Mouse (Mus musculus): ENCODE results near the gene Serpina11. TPM values are rescaled to one million over a fixed set of nuclear protein-coding genes. Genes with fewer than 3 reads are reported as not detected.

Serpina11 gene
- not detected in 2 replicates for polyA plus RNA-seq (2014; fragmentation: Nextera tagmentation; extraction: Ambion mirVana)

DNA sequence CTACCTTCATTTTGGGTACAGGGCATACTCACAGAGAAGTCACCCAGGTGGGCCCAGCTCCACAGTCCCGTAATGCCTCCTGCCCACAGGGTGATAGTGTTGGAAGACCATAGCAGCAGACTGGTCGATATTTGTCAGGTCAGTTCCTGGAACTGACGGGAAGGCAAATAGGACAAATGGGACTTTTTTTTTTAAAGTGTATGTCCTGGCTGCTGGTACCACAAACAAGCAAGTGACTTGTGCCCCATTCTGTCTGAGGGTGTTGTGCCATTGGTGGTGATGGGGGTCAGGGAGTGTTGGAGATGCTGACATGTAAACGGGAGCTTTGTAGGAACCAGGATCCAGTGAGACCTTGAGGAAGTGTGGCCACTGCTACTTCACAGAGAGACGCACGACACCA is at the start of gene Serpina11:
Gene Serpina11 (minus strand): TSS at position 101 of the 400 bp plus-strand sequence.
- Histone ChIP-seq H3K27ac (ENCODE audit: low read length) (no peak within 1 kb of the TSS), H3K4me2 (replicated peaks; ENCODE audit: low read depth, low read length) (no peak within 1 kb of the TSS), H3K36me3 (ENCODE audit: control insufficient read depth, insufficient read depth, low read length) (no peaks in the 10 kb centered on the region), H3K27me3 (ENCODE audit: control insufficient read depth, insufficient read depth, low read length) (no peaks in the 10 kb centered on the region), H3K9me3 (ENCODE audit: control insufficient read depth, low read depth, low read length) (no peaks in the 10 kb centered on the region), H3K9ac (replicated peaks; ENCODE audit: low read depth, low read length) (no peak within 1 kb of the TSS), H3K4me1 (ENCODE audit: control insufficient read depth, insufficient read depth, low read length) (no peaks in the 10 kb centered on the region), H3K4me3 (ENCODE audit: low read depth, low read length) (no peak within 1 kb of the TSS)
- ATAC-seq (ENCODE audit: insufficient number of reproducible peaks, insufficient read depth, low FRiP score, low read depth) = no peak
- WGBS = 86% methylated on average over 6 of the region's 6 CpGs

DNA sequence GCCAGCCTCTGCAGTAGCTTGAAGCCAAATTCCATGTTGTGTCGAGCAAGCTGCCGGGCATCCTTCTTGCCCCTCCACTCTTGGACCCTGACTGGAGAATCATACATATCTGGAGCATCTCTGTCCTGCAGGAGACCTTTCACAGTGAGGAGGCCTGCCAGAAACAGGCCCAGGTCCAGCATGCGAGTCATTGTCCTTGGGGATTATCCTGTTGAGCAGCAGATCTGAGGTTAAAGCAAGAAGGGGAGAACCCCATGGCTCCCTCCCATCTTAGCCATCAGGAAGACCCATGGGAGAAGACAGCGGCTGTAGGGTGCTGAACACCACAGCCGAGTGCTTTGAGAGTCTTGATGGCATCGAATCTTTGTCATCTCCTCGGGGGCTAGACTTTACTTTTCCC is 48.4 kb upstream of the Serpina11 start:
- Histone ChIP-seq H3K4me1 (ENCODE audit: control insufficient read depth, insufficient read depth, low read length) (no peaks in the 10 kb centered on the region), H3K4me2 (replicated peaks; ENCODE audit: low read depth, low read length) (no peak overlapping the region), H3K27ac (ENCODE audit: low read length) (no peak overlapping the region), H3K36me3 (ENCODE audit: control insufficient read depth, insufficient read depth, low read length) (no peaks in the 10 kb centered on the region), H3K27me3 (ENCODE audit: control insufficient read depth, insufficient read depth, low read length) (no peaks in the 10 kb centered on the region), H3K9me3 (ENCODE audit: control insufficient read depth, low read depth, low read length) (no peaks in the 10 kb centered on the region), H3K4me3 (ENCODE audit: low read depth, low read length) (no peak overlapping the region), H3K9ac (replicated peaks; ENCODE audit: low read depth, low read length) (no peak overlapping the region)
- ATAC-seq (ENCODE audit: insufficient number of reproducible peaks, insufficient read depth, low FRiP score, low read depth) = no peak
- 91% methylated on average over 7 of the region's 7 CpGs for WGBS

DNA sequence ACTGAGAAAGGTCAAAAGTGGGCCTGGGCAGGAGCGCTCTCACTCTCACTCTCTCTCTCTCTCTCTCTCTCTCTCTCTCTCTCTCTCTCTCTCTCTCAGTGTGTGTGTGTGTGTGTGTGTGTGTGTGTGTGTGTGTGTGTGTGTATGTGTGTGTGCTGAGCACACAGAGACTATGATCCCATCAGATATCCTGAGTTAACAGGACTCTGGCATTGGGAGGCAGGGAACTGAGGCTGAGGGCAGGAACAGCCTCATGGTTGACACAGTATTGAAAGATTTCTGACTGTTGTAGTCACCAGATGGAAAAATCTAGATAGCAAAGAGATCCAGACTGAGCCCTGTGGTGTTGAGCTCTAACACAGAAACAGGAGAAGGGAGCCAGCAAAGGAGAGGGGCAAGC is 44.0 kb upstream of the Serpina11 start:
- Histone ChIP-seq H3K27ac (ENCODE audit: low read length) (no peak overlapping the region), H3K4me3 (ENCODE audit: low read depth, low read length) (no peak overlapping the region), H3K9me3 (ENCODE audit: control insufficient read depth, low read depth, low read length) (no peaks in the 10 kb centered on the region), H3K4me2 (replicated peaks; ENCODE audit: low read depth, low read length) (no peak overlapping the region), H3K27me3 (ENCODE audit: control insufficient read depth, insufficient read depth, low read length) (no peaks in the 10 kb centered on the region), H3K9ac (replicated peaks; ENCODE audit: low read depth, low read length) (no peak overlapping the region), H3K4me1 (ENCODE audit: control insufficient read depth, insufficient read depth, low read length) (no peaks in the 10 kb centered on the region), H3K36me3 (ENCODE audit: control insufficient read depth, insufficient read depth, low read length) (no peaks in the 10 kb centered on the region)
- ATAC-seq (ENCODE audit: insufficient number of reproducible peaks, insufficient read depth, low FRiP score, low read depth) = no peak
- 100% methylated on average over 1 of the region's 1 CpGs for WGBS

DNA sequence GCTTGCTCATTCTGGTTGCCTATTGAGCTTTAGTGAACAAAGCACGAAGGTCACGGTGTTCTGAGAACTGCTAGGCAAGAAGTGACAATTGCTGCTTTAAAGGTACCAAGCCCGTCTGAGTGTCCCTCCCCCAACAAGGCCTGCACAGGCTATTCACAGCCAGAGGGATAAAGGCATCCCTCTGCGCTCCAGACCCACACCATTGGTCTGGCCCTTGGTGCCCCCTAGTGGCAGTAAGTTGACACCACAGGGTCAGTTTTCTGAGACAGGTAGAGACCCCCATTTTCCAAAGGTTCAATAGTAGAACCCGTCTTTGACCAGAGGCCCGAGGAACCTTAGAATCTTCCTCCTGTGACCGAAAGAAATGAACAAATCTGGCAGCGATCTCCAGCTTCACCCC is 40.2 kb upstream of the Serpina11 start:
- Histone ChIP-seq H3K4me3 (ENCODE audit: low read depth, low read length) (no peak overlapping the region), H3K36me3 (ENCODE audit: control insufficient read depth, insufficient read depth, low read length) (no peaks in the 10 kb centered on the region), H3K9me3 (ENCODE audit: control insufficient read depth, low read depth, low read length) (no peaks in the 10 kb centered on the region), H3K4me1 (ENCODE audit: control insufficient read depth, insufficient read depth, low read length) (no peaks in the 10 kb centered on the region), H3K27me3 (ENCODE audit: control insufficient read depth, insufficient read depth, low read length) (no peaks in the 10 kb centered on the region), H3K9ac (replicated peaks; ENCODE audit: low read depth, low read length) (no peak overlapping the region), H3K27ac (ENCODE audit: low read length) (no peak overlapping the region), H3K4me2 (replicated peaks; ENCODE audit: low read depth, low read length) (no peak overlapping the region)
- no peak for ATAC-seq (ENCODE audit: insufficient number of reproducible peaks, insufficient read depth, low FRiP score, low read depth)
- WGBS = 44% methylated on average over 8 of the region's 8 CpGs

DNA sequence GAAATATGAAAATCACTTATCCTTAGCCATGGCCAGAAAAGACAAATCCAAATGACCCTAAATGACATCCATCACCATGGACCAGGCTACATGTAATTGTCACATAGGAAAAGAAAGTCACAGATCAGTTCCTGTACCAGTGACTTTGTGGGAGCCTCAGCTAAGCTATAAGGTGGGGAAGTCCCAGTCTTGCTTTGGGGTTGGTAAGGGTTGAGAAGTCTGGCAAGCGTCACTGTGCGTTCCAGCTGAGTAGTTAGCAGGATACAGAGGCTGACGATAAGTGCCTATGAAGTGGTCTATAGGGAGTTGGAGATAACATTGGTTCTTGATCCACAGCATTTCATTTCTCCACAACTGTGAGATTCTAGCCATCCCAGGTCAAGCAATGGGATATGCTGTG is 25.5 kb upstream of the Serpina11 start:
- Histone ChIP-seq H3K9ac (replicated peaks; ENCODE audit: low read depth, low read length) (no peak overlapping the region), H3K27me3 (ENCODE audit: control insufficient read depth, insufficient read depth, low read length) (no peaks in the 10 kb centered on the region), H3K9me3 (ENCODE audit: control insufficient read depth, low read depth, low read length) (peaks cover 4% of the 10 kb centered on the region; the same call in 1 of the 2 replicates), H3K4me2 (replicated peaks; ENCODE audit: low read depth, low read length) (no peak overlapping the region), H3K36me3 (ENCODE audit: control insufficient read depth, insufficient read depth, low read length) (no peaks in the 10 kb centered on the region), H3K4me1 (ENCODE audit: control insufficient read depth, insufficient read depth, low read length) (no peaks in the 10 kb centered on the region), H3K4me3 (ENCODE audit: low read depth, low read length) (no peak overlapping the region), H3K27ac (ENCODE audit: low read length) (no peak overlapping the region)
- no peak for ATAC-seq (ENCODE audit: insufficient number of reproducible peaks, insufficient read depth, low FRiP score, low read depth)
- 82% methylated on average over 3 of the region's 3 CpGs for WGBS

DNA sequence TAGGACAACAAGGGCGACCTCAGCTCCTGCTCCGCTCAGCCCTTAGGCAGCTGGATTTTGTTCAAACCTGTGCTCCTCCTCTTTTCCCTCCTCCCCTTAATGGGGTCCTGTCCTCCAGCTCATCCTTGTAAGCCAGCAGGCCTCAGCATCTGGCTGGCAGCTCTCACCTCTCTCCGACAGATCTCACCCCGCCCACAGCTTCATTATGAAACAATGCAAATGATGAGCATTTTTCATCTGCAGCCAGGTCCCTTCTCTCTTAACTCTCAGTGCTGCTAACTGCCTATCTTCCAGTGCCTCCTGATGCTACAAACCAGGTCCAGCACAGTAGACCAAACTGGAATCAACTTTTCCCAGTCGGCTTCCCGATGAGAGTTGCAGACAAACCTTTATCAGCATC is 23.9 kb upstream of the Serpina11 start, which contains the start of gene Serpina9:
Gene Serpina9 (minus strand): TSS at position 136 of the 400 bp plus-strand sequence.
- WGBS = 71% methylated on average over 6 of the region's 6 CpGs
- Histone ChIP-seq H3K4me1 (ENCODE audit: control insufficient read depth, insufficient read depth, low read length) (no peaks in the 10 kb centered on the region), H3K36me3 (ENCODE audit: control insufficient read depth, insufficient read depth, low read length) (no peaks in the 10 kb centered on the region), H3K4me2 (replicated peaks; ENCODE audit: low read depth, low read length) (no peak within 1 kb of the TSS), H3K9me3 (ENCODE audit: control insufficient read depth, low read depth, low read length) (peaks cover 4% of the 10 kb centered on the region; the same call in 1 of the 2 replicates), H3K27me3 (ENCODE audit: control insufficient read depth, insufficient read depth, low read length) (no peaks in the 10 kb centered on the region), H3K9ac (replicated peaks; ENCODE audit: low read depth, low read length) (no peak within 1 kb of the TSS), H3K4me3 (ENCODE audit: low read depth, low read length) (no peak within 1 kb of the TSS), H3K27ac (ENCODE audit: low read length) (no peak within 1 kb of the TSS)
- no peak for ATAC-seq (ENCODE audit: insufficient number of reproducible peaks, insufficient read depth, low FRiP score, low read depth)

DNA sequence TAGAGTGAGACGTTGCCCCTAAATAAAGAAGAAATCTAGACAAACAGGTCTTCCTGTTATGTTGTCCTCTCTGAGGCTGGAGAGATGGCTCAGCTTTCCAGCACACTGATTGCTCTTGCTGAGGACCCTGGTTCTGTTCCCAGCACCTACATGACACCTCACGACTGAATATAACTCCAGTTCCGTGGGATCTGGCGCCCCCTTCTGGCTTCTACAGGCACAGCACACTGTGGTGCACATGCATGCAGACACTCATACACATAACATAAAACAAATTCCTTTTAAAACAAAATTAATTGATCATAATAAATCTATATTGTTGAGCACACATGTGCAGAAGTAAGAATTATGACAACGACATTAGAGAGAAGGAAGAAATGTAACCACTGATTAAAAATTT is 14.9 kb upstream of the Serpina11 start:
- H3K9me3 ChIP-seq (ENCODE audit: control insufficient read depth, low read depth, low read length) = no peaks in the 10 kb centered on the region
- WGBS = 74% methylated on average over 5 of the region's 5 CpGs
- H3K36me3 ChIP-seq (ENCODE audit: control insufficient read depth, insufficient read depth, low read length) = no peaks in the 10 kb centered on the region
- H3K4me3 ChIP-seq (ENCODE audit: low read depth, low read length) = no peak overlapping the region
- no peak overlapping the region for H3K4me2 ChIP-seq (replicated peaks; ENCODE audit: low read depth, low read length)
- no peak overlapping the region for H3K9ac ChIP-seq (replicated peaks; ENCODE audit: low read depth, low read length)
- no peaks in the 10 kb centered on the region for H3K4me1 ChIP-seq (ENCODE audit: control insufficient read depth, insufficient read depth, low read length)
- ATAC-seq (ENCODE audit: insufficient number of reproducible peaks, insufficient read depth, low FRiP score, low read depth) = no peak
- no peak overlapping the region for H3K27ac ChIP-seq (ENCODE audit: low read length)
- no peaks in the 10 kb centered on the region for H3K27me3 ChIP-seq (ENCODE audit: control insufficient read depth, insufficient read depth, low read length)

DNA sequence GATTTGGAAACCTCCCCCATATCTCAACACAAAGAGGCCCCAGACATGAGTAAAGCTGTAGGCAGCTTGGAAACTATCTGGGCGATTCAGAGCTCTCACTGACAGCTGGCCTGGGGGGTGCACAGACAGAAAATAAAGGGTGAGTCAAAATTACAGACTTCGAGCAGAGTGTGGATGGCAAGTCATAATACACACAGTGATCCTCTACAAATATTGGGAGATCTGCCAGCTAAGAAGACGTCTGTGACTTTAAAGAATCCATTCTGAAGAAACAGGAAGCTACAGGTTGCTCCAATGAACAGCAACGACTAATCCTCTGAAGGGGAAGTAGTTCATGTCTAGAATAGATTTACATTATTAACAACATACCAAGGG is 13.5 kb upstream of the Serpina11 start:
- Histone ChIP-seq H3K4me2 (replicated peaks; ENCODE audit: low read depth, low read length) (no peak overlapping the region), H3K27ac (ENCODE audit: low read length) (no peak overlapping the region), H3K36me3 (ENCODE audit: control insufficient read depth, insufficient read depth, low read length) (no peaks in the 10 kb centered on the region), H3K9me3 (ENCODE audit: control insufficient read depth, low read depth, low read length) (no peaks in the 10 kb centered on the region), H3K27me3 (ENCODE audit: control insufficient read depth, insufficient read depth, low read length) (no peaks in the 10 kb centered on the region), H3K4me3 (ENCODE audit: low read depth, low read length) (no peak overlapping the region), H3K4me1 (ENCODE audit: control insufficient read depth, insufficient read depth, low read length) (no peaks in the 10 kb centered on the region), H3K9ac (replicated peaks; ENCODE audit: low read depth, low read length) (no peak overlapping the region)
- WGBS = 39% methylated on average over 4 of the region's 4 CpGs
- ATAC-seq (ENCODE audit: insufficient number of reproducible peaks, insufficient read depth, low FRiP score, low read depth) = no peak

DNA sequence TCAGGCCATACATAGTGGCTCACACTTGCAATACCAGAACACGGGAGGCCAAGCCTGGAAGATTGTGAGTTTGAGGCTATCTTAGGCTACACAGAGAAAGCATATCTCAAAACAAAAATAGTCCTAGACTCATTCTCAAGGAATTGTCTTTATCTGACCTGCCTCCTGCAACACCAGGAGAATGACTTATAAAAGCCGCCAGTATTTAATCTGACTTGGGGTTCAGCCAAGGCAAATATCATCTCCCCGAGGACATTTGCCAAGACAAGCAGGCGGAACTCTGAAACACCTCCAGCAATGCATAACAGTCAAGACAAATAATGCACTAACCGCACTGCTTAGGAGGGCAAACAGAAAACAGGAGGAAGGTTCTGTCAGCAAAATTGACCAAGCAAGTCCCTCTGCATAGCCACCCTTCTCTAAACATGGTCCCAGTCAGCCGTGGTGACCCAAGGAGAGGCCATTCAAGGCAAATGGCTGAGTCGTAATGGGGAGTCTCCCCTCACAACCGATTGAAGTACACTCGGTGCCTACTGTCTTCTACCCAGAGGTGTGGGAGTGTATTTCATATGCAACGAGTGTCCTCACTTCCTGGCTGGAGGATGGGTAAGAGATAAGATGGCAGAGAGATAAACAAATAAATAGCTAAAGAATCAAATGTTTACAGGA is 12.9 kb upstream of the Serpina11 start:
- WGBS = 49% methylated on average over 10 of the region's 10 CpGs
- H3K4me2 ChIP-seq (replicated peaks; ENCODE audit: low read depth, low read length) = no peak overlapping the region
- no peak overlapping the region for H3K9ac ChIP-seq (replicated peaks; ENCODE audit: low read depth, low read length)
- peak; percentile 23; the same call in 1 of the 2 replicates for ATAC-seq (ENCODE audit: insufficient number of reproducible peaks, insufficient read depth, low FRiP score, low read depth)
- no peaks in the 10 kb centered on the region for H3K4me1 ChIP-seq (ENCODE audit: control insufficient read depth, insufficient read depth, low read length)
- no peaks in the 10 kb centered on the region for H3K27me3 ChIP-seq (ENCODE audit: control insufficient read depth, insufficient read depth, low read length)
- H3K27ac ChIP-seq (ENCODE audit: low read length) = no peak overlapping the region
- H3K9me3 ChIP-seq (ENCODE audit: control insufficient read depth, low read depth, low read length) = no peaks in the 10 kb centered on the region
- no peak overlapping the region for H3K4me3 ChIP-seq (ENCODE audit: low read depth, low read length)
- H3K36me3 ChIP-seq (ENCODE audit: control insufficient read depth, insufficient read depth, low read length) = no peaks in the 10 kb centered on the region
